9 mouse cellular contexts compared by ENCODE assay signal in genomic region chr11:94866176-94866967, GRCm38 (mm10).
DNase-seq lines count a peak whose midpoint lies in the region; ATAC-seq lines count a peak whose summit lies in the region.
"Had no signal": no experiment of that assay in that cellular context is flagged by ENCODE, and none has a peak within 500 bp of the region (broad histone marks: within the 10 kb centered on the region; RNA-seq: fewer than 3 reads in every experiment).

No protein-coding gene starts in this region.

- no peak overlapping the region for H3K4me2 ChIP-seq in hindbrain, embryonic 12.5 days (replicated peaks)
- H3K4me2 ChIP-seq: neural tube, embryonic 13.5 days had no signal

- no peaks in the 10 kb centered on the region for H3K4me1 ChIP-seq in hindbrain, embryonic 12.5 days
- H3K4me1 ChIP-seq: neural tube, embryonic 13.5 days had no signal

- no peak overlapping the region for H3K9ac ChIP-seq in hindbrain, embryonic 12.5 days
- H3K9ac ChIP-seq: neural tube, embryonic 13.5 days had no signal

- H3K4me3 ChIP-seq in hindbrain, embryonic 12.5 days: no peak overlapping the region
- H3K4me3 ChIP-seq: neural tube, embryonic 13.5 days had no signal

- WGBS in hindbrain, embryonic 12.5 days: 13% methylated on average over 9 of the region's 9 CpGs

- no peak overlapping the region for H3K27ac ChIP-seq in hindbrain, embryonic 12.5 days
- H3K27ac ChIP-seq: neural tube, embryonic 13.5 days had no signal

- H3K27me3 ChIP-seq in hindbrain, embryonic 12.5 days: no peaks in the 10 kb centered on the region
- H3K27me3 ChIP-seq: neural tube, embryonic 13.5 days had no signal

- ATAC-seq in CD4-positive, CD25-positive, alpha-beta regulatory T cell, adult 4 months: no peak
- ATAC-seq in hindbrain, embryonic 12.5 days (ENCODE audit: low FRiP score): peak; percentile 46; the same call in 1 of the 2 replicates
- ATAC-seq in megakaryocyte progenitor cell, adult 5-6 weeks (replicated peaks; ENCODE audit: poor library complexity): peak; percentile 70

- peak; percentile 72 for DNase-seq in CD4-positive, CD25-positive, alpha-beta regulatory T cell, adult 2 months (ENCODE audit: low read depth, low spot score)
- DNase-seq in cerebellum, adult 9-10 months: peak; percentile 82
- DNase-seq in forelimb bud, embryonic 11.5 days (ENCODE audit: low read depth, low spot score): peak; percentile 84
- DNase-seq in layer of hippocampus, postnatal 36 days: peak; percentile 52 to 60
- DNase-seq in spleen, postnatal 36 days (ENCODE audit: low spot score in 2 of 2): peak; percentile 10 to 12

- no peaks in the 10 kb centered on the region for H3K36me3 ChIP-seq in hindbrain, embryonic 12.5 days
- H3K36me3 ChIP-seq: neural tube, embryonic 13.5 days had no signal

- H3K9me3 ChIP-seq in hindbrain, embryonic 12.5 days (replicated peaks): no peaks in the 10 kb centered on the region
- H3K9me3 ChIP-seq: neural tube, embryonic 13.5 days had no signal

Comparison
In these comparisons a context has a peak if more than half of its experiments do, and no peak if none do; other contexts are left out.
1. DNase-seq: peak in every context shown above with its lines; median percentile 84 in forelimb bud, embryonic 11.5 days; 82 in cerebellum, adult 9-10 months; 72 in CD4-positive, CD25-positive, alpha-beta regulatory T cell, adult 2 months; 56 in layer of hippocampus, postnatal 36 days; 11 in spleen, postnatal 36 days.